Mouse (Mus musculus): Measurements from ENCODE around the gene Inip.

The Inip gene

DNA sequence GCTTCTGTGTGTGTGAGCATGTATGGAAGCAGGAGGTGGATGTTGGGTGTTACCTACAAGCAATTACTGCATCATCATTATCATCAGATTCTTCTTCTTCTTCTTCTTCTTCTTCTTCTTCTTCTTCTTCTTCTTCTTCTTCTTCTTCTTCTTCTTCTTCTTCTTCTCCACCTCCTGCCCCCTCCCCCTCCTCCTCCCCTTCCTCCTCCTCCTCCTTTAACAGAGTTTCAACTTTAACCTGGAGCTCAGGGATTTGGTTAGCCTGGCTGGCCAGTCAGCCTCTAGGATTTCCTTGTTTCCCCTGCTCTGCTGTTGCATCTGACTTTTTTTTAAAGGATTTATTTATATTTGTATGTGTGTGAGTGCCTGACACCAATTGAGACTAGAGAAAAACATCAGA, at the start of gene Inip:
Gene Inip (minus strand): TSS at position 101 of the 400 bp plus-strand sequence.
- no peak for DNase-seq (ENCODE audit: low spot score in 2 of 2)

DNA sequence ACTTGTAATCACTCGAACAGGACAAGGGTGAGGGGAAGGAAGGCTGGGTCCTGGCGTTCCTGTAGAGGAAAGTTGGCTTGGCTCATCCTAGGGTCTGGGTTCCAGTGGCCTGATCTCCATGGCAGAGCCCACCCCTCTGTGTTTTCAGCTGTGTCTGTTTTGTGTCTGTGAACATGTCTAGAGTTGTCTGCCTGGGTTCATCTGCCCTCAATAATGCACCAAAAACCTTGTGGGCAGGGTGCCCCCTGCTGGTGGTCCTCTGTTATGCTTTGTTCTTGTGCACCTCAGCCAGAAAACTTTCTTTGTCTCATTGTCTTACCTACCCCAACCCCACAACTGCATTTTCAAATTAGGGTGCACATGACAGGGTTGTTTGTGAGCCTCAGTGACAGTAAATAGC, 48.8 kb upstream of the Inip start:
- DNase-seq (ENCODE audit: low spot score in 2 of 2), result peak; percentile 70 to 76

DNA sequence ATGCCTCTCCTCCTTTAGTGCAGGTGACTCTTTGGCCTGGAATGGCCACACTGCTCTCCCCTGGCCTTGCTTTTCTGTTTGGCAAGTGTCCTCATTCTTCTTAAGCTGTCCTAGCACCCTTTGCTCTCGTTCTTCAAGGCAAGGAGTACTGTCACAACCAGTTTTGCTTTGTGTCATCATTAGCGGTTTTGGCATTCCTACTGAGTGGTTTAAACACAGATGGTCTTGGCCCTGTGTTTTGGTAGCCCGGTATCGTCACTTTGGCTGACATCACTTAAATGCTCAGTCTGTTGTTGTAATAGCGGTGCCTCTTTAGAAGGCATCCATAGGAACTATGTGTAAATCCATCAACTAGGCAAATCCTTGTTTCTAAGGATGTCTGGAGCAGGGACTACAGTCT, 46.1 kb upstream of the Inip start:
- no peak for DNase-seq (ENCODE audit: low spot score in 2 of 2)

DNA sequence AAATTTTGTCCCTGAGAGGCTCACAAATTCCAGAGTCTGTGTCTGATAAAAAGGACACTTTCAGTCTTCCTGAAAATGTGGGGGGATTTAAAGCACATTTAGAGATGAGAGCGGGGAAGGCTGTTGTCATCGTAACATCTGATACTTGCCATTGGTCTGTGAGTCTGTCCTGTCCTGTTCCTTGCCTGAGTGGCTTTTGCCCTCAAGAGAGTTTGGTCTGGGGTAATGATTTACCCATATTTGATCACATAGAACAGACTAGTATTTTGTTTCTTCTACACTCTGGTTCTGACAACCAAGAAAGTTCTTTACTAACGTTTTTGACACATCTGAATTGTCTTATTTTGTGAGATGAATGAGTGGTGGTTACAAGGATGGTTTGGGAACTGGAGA, 43.9 kb upstream of the Inip start:
- no peak for DNase-seq (ENCODE audit: low spot score in 2 of 2)

DNA sequence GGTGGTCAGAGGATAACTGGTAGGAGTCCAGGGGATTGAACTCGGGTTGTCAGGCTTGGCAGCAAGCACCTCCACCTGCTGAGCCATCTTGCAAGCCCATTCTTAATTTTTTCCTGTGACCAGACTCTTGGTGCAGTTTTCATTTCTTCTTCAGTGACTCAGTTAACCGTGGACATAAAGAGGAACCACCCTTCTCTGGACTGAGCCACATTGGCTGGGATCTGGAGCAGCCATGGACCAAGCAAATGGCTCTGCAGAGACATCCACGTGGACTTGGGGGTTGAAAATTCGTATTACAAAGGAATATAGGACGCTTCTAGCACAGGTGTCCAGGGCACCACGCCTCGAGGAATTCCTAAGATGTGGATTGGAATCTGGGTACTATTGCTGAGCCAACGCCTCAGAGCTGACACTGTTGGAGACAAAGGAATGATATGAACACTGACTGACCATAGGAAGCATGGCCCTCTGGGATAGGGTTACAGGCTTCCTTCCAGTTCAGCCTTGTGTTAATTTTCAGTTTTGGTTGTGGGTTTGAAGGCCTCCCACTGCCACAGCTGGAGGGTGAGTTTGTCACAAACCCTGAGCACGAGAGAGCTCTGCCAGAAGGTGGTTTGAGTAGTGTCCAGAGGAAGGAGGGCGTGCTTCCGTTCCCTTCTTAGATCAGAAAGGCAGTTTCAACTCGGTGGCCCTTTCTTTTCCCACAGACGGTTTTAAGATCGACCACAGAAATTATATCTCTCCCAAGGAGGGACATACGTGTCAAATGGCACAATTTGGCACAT, 43.3 kb upstream of the Inip start:
- peak; percentile 33 to 45 for DNase-seq (ENCODE audit: low spot score in 2 of 2)

DNA sequence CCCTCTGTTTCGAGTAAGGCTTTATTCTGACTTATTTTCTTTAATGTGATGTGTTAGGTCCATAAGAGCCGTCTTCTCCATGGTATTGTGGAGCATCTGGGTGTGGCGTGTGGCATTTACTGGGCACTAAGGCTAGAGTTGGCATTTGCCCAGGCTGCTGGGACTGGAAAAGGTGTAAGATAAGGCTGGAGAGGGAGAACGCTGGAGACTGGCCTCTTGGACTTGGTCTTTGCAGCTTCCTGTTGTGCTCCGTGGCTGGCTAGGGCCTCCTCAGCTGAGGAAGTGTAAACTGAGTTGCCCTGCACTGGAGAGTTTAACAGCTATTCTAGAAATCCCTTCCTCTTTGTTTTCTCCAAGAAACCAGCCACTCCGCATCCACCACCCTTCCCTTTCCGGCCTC, 36.3 kb upstream of the Inip start:
- no peak for DNase-seq (ENCODE audit: low spot score in 2 of 2)

DNA sequence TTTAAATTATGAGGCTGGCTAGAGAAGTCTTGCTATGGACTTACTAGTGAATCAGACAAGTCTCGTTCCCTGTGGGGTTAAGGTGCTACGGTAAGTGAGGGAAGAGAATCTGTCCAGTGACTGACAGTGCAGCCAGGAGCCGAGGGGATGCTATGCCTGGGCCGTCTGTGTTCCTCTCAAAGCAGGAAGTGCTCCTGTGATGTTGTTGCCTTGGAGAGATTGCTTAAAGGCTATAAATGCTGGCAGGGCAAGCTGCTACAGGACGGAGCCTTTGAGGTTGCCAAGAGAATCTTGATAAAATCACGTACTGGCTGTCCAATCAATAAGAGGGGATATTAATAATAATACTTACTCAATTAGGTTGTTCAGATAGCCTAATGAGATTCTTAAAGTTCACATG, 31.4 kb upstream of the Inip start:
- no peak for DNase-seq (ENCODE audit: low spot score in 2 of 2)

DNA sequence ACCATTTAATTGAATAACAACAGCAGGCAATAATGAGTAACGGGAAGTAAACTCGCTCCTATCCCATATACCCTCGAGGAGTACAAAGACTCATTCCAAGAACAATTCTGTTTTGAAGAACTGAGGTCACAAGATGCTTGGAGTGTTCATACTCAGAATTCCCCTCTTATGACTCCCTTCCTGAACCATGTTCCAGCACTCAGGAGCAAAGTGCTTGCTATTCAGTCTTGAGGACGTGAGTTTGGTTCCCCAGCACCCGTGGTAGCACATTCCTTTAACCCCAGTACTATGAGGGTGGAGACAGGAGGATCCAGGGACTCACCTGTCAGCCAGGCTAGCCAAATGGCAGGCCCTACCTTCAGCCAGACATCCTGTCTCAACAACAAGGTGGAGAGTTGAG, 29.6 kb upstream of the Inip start:
- DNase-seq (ENCODE audit: low spot score in 2 of 2), result no peak

DNA sequence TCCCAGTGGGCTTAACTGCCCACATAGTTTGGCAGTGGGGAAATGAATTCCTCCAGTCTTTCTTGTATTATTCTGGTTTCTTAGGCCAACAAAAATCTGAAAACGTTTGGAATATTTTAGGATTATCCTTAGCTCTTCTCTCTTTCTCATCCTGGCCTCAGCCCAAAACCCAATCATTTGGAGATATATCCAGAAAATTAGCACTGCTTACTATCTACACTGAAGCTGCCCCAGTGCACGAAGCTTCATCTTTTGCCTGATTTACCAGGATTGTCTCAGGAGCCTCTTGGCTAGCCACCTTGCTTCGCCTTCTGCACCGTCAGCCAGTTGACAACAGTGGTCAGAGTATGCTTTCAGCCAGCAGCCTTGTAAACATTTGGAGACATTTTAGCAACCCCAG, 27.7 kb upstream of the Inip start:
- DNase-seq (ENCODE audit: low spot score in 2 of 2), result no peak

DNA sequence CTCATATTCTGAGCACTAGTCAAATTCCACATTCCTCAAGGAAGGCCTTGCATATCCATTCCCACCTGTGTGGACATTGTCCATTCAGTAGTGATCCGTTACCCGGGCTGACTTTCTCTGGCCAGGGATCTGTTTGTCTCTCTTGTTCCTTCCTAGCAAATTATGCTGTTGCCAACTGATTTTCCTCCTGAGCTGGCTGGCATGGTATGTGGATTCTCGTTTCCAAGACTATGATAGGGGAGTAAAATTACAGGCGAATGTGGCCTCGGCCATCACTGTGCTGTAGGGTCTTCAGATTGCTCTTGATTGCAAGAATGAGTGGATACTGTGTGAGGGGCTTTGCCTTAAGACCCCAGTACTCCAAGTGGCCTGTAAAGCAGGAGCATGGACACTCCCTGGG, 25.0 kb upstream of the Inip start:
- DNase-seq (ENCODE audit: low spot score in 2 of 2), result no peak

DNA sequence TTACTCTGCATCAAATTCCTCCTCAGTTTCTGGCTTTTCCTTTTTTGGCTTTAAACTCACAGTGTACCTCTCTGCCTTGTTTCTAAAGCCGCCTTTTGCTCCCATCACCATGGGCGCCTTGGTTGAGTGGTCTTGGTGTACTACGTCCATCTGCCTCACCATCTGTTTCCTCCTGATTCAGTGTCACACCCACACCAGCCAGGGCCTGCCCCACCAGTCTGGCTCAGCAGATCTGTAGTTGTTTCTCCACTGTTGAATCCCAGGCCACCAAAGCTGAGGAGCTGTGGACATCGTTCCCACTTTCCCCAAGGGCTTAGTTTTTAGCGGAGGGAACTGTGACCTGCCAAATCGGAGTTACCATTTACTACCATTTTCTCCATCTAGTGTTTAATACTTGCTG, 24.2 kb upstream of the Inip start:
- peak; percentile 56 to 66 for DNase-seq (ENCODE audit: low spot score in 2 of 2)

DNA sequence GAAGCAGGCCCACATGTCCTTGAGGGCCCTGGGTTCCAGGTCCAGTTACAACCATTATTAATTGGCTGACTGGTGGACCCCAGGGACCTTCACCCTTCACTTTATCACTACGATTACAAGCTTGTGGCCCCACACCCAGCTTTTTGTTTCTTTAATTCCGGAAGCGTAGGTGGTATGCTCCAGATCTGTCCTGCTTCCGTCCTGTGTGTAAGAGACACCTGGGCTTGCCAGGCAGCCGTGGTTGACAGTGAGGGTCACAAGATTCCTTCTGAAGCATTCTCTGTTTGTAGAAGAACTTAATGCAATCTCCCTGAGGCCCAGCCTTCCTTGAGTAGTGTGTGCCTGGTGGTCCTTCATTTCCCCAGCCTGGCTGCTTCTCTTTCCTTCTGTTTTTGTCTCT, 23.5 kb upstream of the Inip start:
- DNase-seq (ENCODE audit: low spot score in 2 of 2), result no peak

DNA sequence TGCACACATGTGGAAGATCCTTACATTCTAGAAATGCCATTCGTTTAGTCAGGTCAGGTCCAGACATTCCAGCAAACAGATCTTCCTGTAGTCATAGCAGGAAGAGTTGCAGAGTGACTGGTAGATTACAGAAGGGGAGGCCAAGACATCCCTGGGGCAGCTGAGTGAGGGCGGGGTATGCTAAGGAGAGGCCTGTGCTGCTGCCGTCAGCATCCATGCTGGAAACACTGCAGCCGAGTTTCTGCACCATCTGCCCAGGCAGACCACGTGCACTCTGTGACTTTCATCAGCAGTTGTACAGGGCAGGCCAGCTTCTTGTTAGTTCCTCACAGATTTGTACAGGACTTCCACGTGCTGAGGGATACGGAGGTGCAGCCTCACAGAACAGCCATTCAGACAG, 22.1 kb upstream of the Inip start:
- no peak for DNase-seq (ENCODE audit: low spot score in 2 of 2)

DNA sequence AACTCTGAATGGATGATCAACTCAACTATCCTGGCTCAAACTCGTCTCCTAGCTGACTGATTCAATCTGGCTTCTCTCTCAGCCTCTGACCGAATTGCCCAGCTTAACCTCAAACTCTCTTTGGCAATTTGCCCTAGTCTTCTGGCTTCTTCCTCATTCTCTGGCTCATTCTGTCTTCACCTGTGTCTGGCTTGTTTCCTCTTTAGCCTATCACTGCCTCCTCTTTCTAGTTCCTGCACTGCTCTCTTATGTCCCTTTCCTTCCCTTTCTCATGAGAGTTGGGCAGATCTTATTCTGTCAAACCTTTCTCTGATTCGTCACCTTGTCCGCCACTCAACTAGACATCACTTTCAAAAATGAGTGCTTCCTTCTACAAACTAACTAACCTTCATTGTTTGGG, 20.7 kb upstream of the Inip start:
- peak; percentile 68 to 73 for DNase-seq (ENCODE audit: low spot score in 2 of 2)

DNA sequence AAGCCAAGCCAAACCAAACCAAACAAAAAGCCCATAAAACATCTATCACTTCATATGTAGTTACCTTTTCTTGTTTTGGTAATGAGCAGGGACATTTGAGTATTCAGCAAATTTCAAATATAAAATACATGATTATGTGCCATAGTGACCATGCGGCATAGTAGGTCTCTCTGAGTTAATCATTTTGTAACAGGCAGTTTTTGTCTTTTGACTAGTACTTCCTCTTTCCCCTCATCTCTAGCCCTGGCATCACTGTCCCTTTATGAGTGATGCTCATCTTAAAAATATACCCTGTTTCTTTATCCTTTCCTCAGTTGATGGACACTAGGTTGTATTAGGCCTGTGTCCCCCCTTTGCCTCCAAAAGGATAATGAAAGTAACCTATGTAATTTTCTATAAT, 20.1 kb upstream of the Inip start:
- DNase-seq (ENCODE audit: low spot score in 2 of 2), result no peak

DNA sequence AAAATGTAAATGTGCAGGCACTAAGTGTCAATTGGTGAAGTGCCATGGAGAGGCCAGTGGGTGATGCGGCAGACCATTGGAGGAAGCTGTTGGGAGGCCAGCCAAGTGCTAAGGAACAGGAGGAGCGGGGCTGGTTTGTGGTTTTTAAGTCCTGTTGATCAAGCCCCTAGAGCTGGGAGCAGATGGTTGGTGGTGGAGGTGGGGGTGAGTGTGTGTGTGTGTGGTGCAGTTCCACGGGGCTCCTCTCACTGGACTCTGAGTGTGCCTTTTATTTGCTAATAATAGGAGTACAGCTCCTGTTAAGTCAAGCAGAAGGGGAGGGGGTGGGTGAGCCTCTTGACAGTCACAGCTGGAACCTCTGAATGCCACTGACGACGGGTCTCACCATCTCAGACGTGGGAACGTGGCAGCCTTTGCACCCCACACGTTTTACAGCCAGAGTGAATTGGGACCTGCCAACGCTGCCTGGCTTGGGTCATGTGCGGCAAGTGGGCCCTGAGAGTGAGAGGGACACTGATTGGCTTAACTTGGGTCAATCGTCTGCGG, 18.2 kb upstream of the Inip start:
- DNase-seq (ENCODE audit: low spot score in 2 of 2), result no peak

DNA sequence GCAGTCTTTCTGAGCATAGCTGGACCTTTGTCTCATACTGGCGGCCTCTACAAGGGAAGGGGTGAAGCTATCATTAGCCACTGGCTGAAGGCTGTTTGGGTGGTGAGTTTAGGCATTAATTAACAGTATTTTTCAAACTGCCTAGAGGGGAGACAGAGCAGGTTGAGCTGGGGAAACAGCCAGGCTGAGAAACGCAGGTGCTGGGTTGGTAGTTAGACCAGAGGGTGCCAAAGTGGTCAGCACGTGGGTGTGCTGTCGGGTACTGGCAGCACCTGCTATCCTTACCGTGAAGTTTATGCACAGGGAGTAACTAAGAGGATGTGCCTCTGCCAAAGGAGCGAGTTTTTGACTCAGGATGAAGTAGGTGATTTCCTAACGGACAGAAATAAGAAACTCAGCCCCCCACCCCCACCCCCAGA, 17.7 kb upstream of the Inip start:
- peak in 1 of 2 experiments; percentile 28 for DNase-seq (ENCODE audit: low spot score in 2 of 2)

DNA sequence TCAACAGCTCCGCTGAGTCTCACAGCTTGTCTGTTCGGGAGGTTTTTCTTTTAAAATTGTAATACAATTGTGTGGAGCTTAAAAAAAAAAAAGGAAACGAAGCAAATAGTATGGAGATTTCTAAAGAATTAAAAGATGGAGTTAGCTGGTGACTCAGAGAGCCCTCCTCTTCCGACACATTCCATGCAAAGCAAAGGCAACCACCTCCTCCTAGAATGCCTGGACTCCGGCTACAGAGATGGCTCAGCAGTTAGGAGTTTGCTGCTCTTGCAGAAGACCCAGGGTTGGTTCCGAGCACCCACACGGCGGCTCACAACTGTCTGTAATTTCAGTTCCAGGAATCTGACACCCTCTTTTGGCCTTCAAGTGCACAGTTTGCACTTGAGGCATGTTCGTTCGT, 17.1 kb upstream of the Inip start:
- DNase-seq (ENCODE audit: low spot score in 2 of 2), result no peak

DNA sequence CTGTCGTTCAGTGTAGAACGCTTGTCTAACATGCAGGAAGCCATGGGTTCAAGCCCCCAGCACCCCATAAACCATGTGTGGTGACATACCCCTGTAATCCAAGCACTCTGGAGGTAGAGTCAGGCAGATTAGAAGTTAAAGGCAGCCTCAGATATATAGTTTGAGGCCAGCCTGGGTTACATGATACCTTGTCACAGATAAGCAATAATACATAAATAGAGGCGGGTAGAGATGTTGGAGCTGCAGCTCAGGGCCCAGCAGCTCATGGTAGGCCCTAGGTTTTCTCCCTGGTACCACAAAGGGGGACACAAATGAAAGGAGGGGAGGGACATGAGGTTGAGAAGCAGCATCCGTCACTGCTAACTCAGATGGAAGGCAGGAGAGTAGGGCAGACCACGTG, 16.4 kb upstream of the Inip start:
- no peak for DNase-seq (ENCODE audit: low spot score in 2 of 2)

DNA sequence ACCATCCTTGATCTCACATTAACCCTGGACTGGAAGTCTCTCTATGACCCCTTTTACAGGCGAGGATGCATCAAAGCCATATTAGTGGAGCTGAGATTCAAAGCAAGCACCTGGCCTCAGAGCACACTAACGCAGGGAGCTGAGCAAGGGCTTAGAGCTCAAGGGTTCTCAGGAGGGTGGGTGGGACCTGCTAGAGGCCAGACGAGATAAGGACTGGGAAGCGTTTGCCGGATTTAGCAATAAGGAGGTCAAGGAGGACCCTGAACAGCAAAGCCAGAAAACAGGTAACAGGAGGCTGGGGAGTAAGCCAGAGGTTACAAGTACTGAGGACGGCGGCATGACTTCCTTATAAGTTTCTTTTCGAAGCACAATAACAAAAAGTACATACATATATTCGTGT, 15.1 kb upstream of the Inip start:
- DNase-seq (ENCODE audit: low spot score in 2 of 2), result no peak

DNA sequence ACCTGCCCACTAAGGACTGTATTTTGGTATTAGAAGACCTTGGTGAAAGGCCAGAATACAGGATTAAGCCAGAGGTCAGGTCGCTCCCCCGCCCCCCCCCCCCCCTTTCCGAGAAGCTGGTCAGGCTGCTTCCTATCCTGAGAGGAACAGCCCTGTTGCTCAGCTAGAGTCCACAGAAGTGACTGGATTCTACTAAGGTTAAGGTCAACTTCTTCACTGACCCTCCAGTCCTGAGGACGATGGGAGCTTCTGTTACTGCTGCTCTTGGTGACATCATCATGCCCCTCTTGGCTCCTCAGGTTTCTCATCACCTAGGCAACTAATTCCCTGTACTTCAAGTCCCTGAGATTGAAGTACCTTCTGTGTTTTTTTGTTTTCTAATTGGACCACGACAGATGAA, 14.6 kb upstream of the Inip start:
- no peak for DNase-seq (ENCODE audit: low spot score in 2 of 2)

DNA sequence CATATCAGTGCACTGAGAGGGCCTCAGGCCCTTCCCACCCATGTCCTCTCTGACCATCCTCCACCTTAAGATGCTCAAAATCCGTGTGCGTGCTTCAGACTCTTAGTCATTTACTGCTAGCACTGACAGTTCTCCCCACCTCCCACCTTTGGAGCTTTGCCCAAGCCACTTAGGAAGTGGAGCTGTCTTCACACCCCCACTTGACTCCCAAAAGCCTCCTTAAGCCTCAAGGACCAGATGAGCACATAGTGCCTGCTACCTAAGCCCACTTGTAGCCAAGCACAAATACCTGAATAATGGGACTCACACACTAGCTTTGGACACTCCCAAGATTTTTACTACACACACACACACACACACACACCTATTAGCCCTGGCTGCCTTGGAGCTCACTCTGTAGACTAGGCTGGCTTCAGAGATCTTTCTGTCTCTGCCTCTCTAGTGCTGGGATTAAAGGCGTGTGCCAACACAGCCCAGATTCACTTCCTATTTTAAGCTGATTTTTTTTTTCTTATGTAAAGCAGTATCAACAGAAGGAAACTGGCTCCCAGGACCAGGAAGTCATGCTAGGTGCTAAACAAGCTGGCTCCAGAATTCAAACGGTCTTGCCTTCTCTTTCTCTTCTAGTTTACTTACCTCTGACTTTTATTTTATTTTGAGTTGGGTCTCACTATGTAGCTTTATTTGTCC, 13.9 kb upstream of the Inip start:
- peak; percentile 55 to 63 for DNase-seq (ENCODE audit: low spot score in 2 of 2)

DNA sequence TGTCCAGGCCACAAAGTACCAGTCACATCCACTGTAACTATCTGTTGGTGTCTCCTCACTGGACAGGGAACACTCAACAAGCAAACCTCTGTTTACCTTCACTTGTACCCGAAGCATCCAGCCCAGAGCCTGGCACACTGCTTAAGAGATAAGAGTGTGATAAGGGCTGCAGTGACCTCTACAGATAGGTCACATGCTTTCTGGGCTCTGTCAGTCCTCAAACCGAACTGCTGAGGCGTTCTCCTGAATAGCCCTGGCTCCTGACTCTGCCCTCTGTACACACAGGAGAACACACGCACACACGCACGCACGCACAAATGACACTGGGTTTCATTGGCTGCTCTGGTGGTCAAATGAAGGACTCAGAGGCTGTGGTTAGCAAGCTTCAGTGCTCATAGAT, 12.7 kb upstream of the Inip start:
- no peak for DNase-seq (ENCODE audit: low spot score in 2 of 2)
